Mouse (Mus musculus) embryonic facial prominence, embryonic 12.5 days (tissue): Measurements from ENCODE around the gene Olfr967. TPM values are rescaled to one million over a fixed set of nuclear protein-coding genes. Genes with fewer than 3 reads are reported as not detected.
"Not testable (repeated sequence)": the region's sequence is repeated elsewhere in the genome, so short reads cannot be mapped to it uniquely, and the experiment has no call there.

ENCODE experiments used
- ATAC-seq: fragments of 200-750 bp; cut with Nextera tagmentation; 2 replicates; pipeline ENCODE4 v1.8.0; 2017; ENCODE audit not compliant: insufficient number of reproducible peaks, insufficient read depth, low FRiP score, low TSS enrichment
- H3K27ac ChIP-seq: fragments of 300-500 bp; sonication (generic); 2 replicates; pipeline ENCODE4 v1.5.1; 2016; ENCODE audit warnings: mild to moderate bottlenecking
- H3K27me3 ChIP-seq: fragments of 300-500 bp; sonication (generic); 2 replicates; pipeline ENCODE4 v1.6.1; 2016; ENCODE audit warnings: mild to moderate bottlenecking, moderate library complexity
- H3K36me3 ChIP-seq: fragments of 300-500 bp; sonication (generic); 2 replicates; pipeline ENCODE4 v1.6.1; 2016; ENCODE audit warnings: mild to moderate bottlenecking
- H3K4me1 ChIP-seq: fragments of 300-500 bp; sonication (generic); 2 replicates; pipeline ENCODE4 v1.6.1; 2016
- H3K4me2 ChIP-seq: fragments of 300-500 bp; sonication (generic); replicated peaks from 2 replicates; pipeline ENCODE4 v1.6.1; 2016; ENCODE audit warnings: mild to moderate bottlenecking, moderate library complexity
- H3K4me3 ChIP-seq: fragments of 300-500 bp; sonication (generic); 2 replicates; pipeline ENCODE4 v1.5.1; 2016; ENCODE audit warnings: mild to moderate bottlenecking
- H3K9ac ChIP-seq: fragments of 300-500 bp; sonication (generic); 2 replicates; pipeline ENCODE4 v1.6.1; 2016; ENCODE audit warnings: mild to moderate bottlenecking, moderate library complexity
- H3K9me3 ChIP-seq: fragments of 300-500 bp; sonication (generic); 2 replicates; pipeline ENCODE4 v1.6.1; 2016; ENCODE audit warnings: mild to moderate bottlenecking, moderate library complexity
- WGBS: fragments of 180-500 bp; shearing (Covaris S2); methylation state at CpG from one replicate; pipeline ENCODE4 v1.1.7; 2016; 5-methylcytosine and 5-hydroxymethylcytosine counted together
- polyA plus RNA-seq: library from polyadenylated mRNA; unstranded; fragments of >200 nt; fragmentation: Nextera tagmentation; extraction: Ambion mirVana; gene quantifications from 2 replicates; pipeline ENCODE4 v1.2.1, GENCODE M21; 2016

Gene Olfr967
- not detected in 2 replicates for polyA plus RNA-seq

DNA sequence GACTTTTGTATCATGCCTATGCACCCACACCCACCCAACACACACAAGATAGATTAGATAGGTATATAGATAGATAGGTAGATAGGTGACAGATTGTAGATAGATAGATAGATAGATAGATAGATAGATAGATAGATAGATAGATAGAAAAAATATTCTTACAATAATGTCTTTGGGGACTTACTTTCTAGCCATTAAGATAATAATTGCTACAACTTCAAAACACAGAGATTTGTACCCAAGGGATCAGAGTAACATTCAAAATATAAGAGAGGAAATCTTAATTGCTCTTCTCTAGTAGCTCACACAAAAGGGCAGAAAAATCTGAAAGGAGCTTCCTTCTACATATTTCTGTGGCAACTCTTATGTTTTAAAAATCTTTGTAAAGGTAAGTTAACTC is at the start of gene Olfr967:
Olfr967 (plus strand) TSS at position 301 of the 400 bp plus-strand sequence.
- Histone ChIP-seq H3K4me2 (no peak within 1 kb of the TSS), H3K27ac (no peak within 1 kb of the TSS), H3K36me3 (no peaks in the 10 kb centered on the region), H3K9me3 (no peaks in the 10 kb centered on the region), H3K4me1 (no peaks in the 10 kb centered on the region), H3K9ac (no peak within 1 kb of the TSS), H3K27me3 (no peaks in the 10 kb centered on the region), H3K4me3 (no peak within 1 kb of the TSS)
- no peak for ATAC-seq

DNA sequence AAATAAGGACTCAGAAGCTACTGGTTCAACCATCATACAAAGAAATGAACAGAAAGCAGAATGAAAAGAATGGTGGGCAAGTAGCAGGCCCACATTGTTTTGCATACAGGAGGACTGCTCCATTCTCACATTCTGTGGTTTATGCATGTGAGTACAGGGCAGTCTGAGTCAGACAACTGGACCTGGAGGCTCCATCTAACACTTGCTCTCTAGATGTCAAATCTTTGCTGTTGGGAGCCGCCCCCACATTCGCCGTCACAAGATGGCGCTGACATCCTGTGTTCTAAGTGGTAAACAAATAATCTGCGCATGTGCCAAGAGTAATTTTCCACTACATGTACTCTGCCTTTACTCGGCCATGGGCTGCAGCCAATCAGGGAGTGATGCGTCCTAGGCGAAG is 44.9 kb upstream of the Olfr967 start:
- not testable (repeated sequence) for H3K27ac ChIP-seq, H3K27me3 ChIP-seq, H3K9me3 ChIP-seq, ATAC-seq, H3K4me3 ChIP-seq, H3K36me3 ChIP-seq, H3K4me2 ChIP-seq, H3K9ac ChIP-seq, H3K4me1 ChIP-seq
- WGBS, result 82% methylated on average over 8 of the region's 8 CpGs

DNA sequence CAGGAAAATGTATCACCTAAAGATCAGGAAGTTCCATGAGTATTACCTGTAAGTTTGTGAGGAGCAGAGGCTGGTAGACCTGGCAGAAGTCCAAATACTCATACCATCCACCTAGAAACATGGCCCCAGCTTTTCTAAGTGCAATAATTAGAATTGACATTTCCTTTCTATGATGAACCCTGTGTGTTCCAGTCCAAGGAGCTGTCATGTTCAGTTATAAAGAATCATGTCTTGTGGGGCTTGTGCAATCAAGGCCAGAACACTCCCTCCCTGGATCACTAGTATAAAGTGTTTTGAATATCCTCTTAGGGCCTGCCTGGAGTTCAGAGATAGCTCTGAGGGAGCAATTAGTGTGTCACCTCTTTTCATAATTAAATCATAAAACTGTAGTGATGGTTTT is 39.0 kb upstream of the Olfr967 start, which contains the start of gene Olfr149:
Olfr149 (minus strand) TSS at position 101 of the 400 bp plus-strand sequence.
- Histone ChIP-seq H3K4me1 (no peaks in the 10 kb centered on the region), H3K36me3 (no peaks in the 10 kb centered on the region), H3K9me3 (no peaks in the 10 kb centered on the region), H3K4me3 (no peak within 1 kb of the TSS), H3K27ac (no peak within 1 kb of the TSS), H3K27me3 (no peaks in the 10 kb centered on the region), H3K4me2 (no peak within 1 kb of the TSS), H3K9ac (no peak within 1 kb of the TSS)
- no peak for ATAC-seq

DNA sequence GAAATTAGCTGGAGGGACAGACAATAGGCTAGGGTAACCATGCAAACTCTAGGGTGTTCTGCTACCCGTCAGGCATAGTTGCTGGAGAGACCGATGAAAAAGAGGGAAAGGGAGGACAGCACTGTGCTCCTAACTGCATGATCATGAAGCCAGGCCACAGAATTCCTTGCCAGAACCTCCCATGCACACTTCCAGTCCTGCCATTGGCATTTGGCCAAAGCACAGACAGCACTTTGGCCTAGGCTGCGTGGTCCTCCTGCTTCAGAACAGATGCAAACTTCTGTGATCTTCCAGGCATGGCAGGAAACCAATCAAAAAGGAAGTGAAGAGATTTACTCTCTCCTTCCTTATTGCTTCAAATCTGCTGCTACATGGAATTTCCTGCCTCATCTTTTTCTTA is 37.1 kb upstream of the Olfr967 start:
- 63% methylated on average over 3 of the region's 3 CpGs for WGBS
- H3K27me3 ChIP-seq, result no peaks in the 10 kb centered on the region
- no peak for ATAC-seq

DNA sequence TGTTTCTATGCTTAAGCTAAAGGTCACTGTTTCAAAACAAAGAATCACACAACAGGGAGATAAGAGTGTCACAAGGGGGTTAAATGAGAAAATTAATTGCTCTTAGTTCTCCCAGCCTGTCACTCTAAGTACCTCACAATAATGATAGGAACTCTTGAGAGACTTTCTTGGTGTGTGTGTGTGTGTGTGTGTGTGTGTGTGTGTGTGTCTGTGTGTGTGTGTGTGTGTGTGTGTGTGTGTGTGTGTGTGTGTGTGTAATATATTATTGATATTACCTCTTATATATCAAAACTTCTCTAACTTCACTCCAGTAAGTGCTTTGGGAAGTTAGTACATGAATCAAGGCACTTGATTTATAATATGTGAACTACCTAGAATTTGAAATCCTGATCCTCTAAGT is 35.0 kb upstream of the Olfr967 start, which contains the start of gene Olfr965:
Olfr965 (plus strand) TSS at position 301 of the 400 bp plus-strand sequence.
- Histone ChIP-seq H3K27ac (no peak within 1 kb of the TSS), H3K9me3 (no peaks in the 10 kb centered on the region), H3K27me3 (no peaks in the 10 kb centered on the region), H3K4me2 (no peak within 1 kb of the TSS), H3K4me1 (no peaks in the 10 kb centered on the region), H3K36me3 (no peaks in the 10 kb centered on the region), H3K4me3 (no peak within 1 kb of the TSS), H3K9ac (no peak within 1 kb of the TSS)
- no peak for ATAC-seq

More for the DNA sequence above, 37.1 kb upstream of the Olfr967 start:
- H3K27ac ChIP-seq, result no peak overlapping the region
- no peak overlapping the region for H3K4me3 ChIP-seq
- no peak overlapping the region for H3K4me2 ChIP-seq
- H3K9ac ChIP-seq, result no peak overlapping the region
- no peaks in the 10 kb centered on the region for H3K4me1 ChIP-seq
- no peaks in the 10 kb centered on the region for H3K36me3 ChIP-seq
- H3K9me3 ChIP-seq, result no peaks in the 10 kb centered on the region

DNA sequence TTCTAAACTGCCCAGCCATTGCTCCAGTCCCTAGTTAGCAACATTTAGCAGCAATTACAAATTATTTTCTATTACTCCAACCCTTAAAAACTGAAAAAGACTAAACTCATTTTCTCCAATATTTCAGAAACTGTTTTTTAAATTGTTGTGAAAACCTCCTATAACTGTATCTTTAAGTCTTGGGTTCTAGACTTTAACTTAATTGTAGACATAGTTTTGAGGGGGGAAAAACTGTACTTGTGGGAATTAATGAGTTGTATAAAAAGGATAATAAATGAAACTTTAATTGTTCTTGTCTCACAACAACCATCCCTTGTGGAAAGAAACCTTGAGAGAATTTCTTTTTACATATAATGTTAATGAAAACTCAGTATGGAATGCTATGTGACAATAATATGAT is 15.4 kb upstream of the Olfr967 start, which contains the start of gene Olfr150:
Olfr150 (plus strand) TSS at position 301 of the 400 bp plus-strand sequence.
- no peaks in the 10 kb centered on the region for H3K36me3 ChIP-seq
- H3K4me3 ChIP-seq, result no peak within 1 kb of the TSS
- H3K27me3 ChIP-seq, result no peaks in the 10 kb centered on the region
- no peaks in the 10 kb centered on the region for H3K4me1 ChIP-seq
- no peak within 1 kb of the TSS for H3K9ac ChIP-seq
- no peak within 1 kb of the TSS for H3K4me2 ChIP-seq
- H3K27ac ChIP-seq, result no peak within 1 kb of the TSS
- ATAC-seq, result no peak
- no peaks in the 10 kb centered on the region for H3K9me3 ChIP-seq

DNA sequence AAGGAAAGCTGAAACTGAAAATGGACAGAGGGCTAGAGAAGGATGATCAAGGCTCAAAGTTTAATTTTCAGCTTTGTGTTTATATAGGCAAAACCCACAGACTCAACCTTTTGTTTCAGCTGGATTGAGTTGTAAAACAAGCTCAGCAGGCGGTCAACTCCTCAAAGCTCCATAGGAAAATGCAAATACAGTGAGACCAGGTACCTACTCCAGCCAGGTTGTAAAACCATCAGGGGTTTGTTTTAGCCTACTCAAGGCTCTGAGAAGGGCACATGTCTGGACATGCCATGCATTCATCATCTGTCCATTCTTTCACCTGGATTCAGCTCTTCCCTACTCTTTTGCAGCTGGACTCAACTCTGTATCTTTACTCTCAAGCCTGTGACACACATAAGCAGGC is 5.3 kb upstream of the Olfr967 start:
- WGBS, result 81% methylated on average over 1 of the region's 1 CpGs
- no peaks in the 10 kb centered on the region for H3K4me1 ChIP-seq
- H3K27ac ChIP-seq, result no peak overlapping the region
- no peak overlapping the region for H3K4me2 ChIP-seq
- H3K9ac ChIP-seq, result no peak overlapping the region
- no peak for ATAC-seq
- no peaks in the 10 kb centered on the region for H3K9me3 ChIP-seq
- no peaks in the 10 kb centered on the region for H3K36me3 ChIP-seq
- no peak overlapping the region for H3K4me3 ChIP-seq
- H3K27me3 ChIP-seq, result no peaks in the 10 kb centered on the region

- H3K36me3 ChIP-seq, result no peaks in the 10 kb centered on the region
- H3K4me3 ChIP-seq, result no peak overlapping the region
- no peak for ATAC-seq
- H3K9ac ChIP-seq, result no peak overlapping the region
- no peaks in the 10 kb centered on the region for H3K27me3 ChIP-seq
- no peak overlapping the region for H3K4me2 ChIP-seq
- 89% methylated on average over 1 of the region's 1 CpGs for WGBS
- no peaks in the 10 kb centered on the region for H3K9me3 ChIP-seq
- H3K27ac ChIP-seq, result no peak overlapping the region
- no peaks in the 10 kb centered on the region for H3K4me1 ChIP-seq
Observed at GRCm38 (mm10) chr9:39746428-39746827, 379 bp downstream of the Olfr967 start.

- ATAC-seq, result no peak
- Histone ChIP-seq H3K9ac (no peak within 1 kb of the TSS), H3K36me3 (no peaks in the 10 kb centered on the region), H3K27ac (no peak within 1 kb of the TSS), H3K9me3 (no peaks in the 10 kb centered on the region), H3K4me3 (no peak within 1 kb of the TSS), H3K27me3 (no peaks in the 10 kb centered on the region), H3K4me2 (no peak within 1 kb of the TSS), H3K4me1 (no peaks in the 10 kb centered on the region)
- 86% methylated on average over 1 of the region's 1 CpGs for WGBS
Observed at GRCm38 (mm10) chr9:39783153-39783552, 37.1 kb downstream of the Olfr967 start, which contains the start of gene Olfr968. Gene Olfr968 (minus strand): TSS chr9:39783253.

DNA sequence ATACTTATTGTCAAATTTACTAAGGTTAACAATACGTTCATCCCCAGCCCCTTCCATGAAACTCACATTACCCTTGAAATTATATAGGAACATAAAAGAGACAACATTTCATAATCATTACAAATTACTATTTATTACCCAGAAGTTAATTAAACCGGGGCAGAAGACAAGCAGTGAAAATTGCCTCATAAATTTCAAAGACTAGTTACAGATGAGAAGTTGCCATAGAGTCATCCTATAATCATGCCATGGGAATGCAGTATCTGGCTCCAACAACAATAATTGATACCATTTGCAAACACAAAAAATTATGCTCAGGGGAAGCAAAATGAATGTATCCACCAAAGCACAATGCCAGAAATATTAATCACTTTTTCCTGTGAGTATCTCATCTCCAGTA is 44.5 kb downstream of the Olfr967 start, which contains the start of gene Olfr969:
Olfr969 (plus strand) TSS at position 388 of the 400 bp plus-strand sequence.
- no peak within 1 kb of the TSS for H3K27ac ChIP-seq
- H3K4me3 ChIP-seq, result no peak within 1 kb of the TSS
- H3K36me3 ChIP-seq, result no peaks in the 10 kb centered on the region
- no peaks in the 10 kb centered on the region for H3K9me3 ChIP-seq
- no peaks in the 10 kb centered on the region for H3K27me3 ChIP-seq
- WGBS, result 70% methylated on average over 2 of the region's 2 CpGs
- H3K4me2 ChIP-seq, result no peak within 1 kb of the TSS
- ATAC-seq, result no peak
- H3K9ac ChIP-seq, result no peak within 1 kb of the TSS
- H3K4me1 ChIP-seq, result no peaks in the 10 kb centered on the region

Other genes starting within 250 kb of the Olfr967 start
- not detected in 2 replicates for gene Olfr957, start 230.4 kb upstream of the Olfr967 start, polyA plus RNA-seq
- gene Olfr958, start 192.2 kb upstream of the Olfr967 start, polyA plus RNA-seq, result not detected in 2 replicates
- gene Olfr959, start 170.7 kb upstream of the Olfr967 start, polyA plus RNA-seq, result not detected in 2 replicates
- gene AW551984, start 141.8 kb upstream of the Olfr967 start, polyA plus RNA-seq, result 48.5 and 52.8 TPM in 2 replicates
- not detected in 2 replicates for gene Olfr148, start 135.6 kb upstream of the Olfr967 start, polyA plus RNA-seq
- not detected in 2 replicates for gene Olfr960, start 124.9 kb upstream of the Olfr967 start, polyA plus RNA-seq
- gene Olfr961, start 101.2 kb upstream of the Olfr967 start, polyA plus RNA-seq, result not detected in 2 replicates
- gene Olfr963, start 79.0 kb upstream of the Olfr967 start, polyA plus RNA-seq, result not detected in 2 replicates
- gene Olfr149, start 39.1 kb upstream of the Olfr967 start, polyA plus RNA-seq, result not detected in 2 replicates
- gene Olfr965, start 34.9 kb upstream of the Olfr967 start, polyA plus RNA-seq, result not detected in 2 replicates
- not detected in 2 replicates for gene Olfr150, start 15.3 kb upstream of the Olfr967 start, polyA plus RNA-seq
- gene Olfr968, start 37.0 kb downstream of the Olfr967 start, polyA plus RNA-seq, result not detected in 2 replicates
- gene Olfr969, start 44.7 kb downstream of the Olfr967 start, polyA plus RNA-seq, result not detected in 2 replicates
- gene Olfr970, start 62.6 kb downstream of the Olfr967 start, polyA plus RNA-seq, result not detected in 2 replicates
- gene Olfr971, start 90.6 kb downstream of the Olfr967 start, polyA plus RNA-seq, result not detected in 2 replicates
- 0.35 TPM in 1 of 2 replicates, not detected in the other for gene Olfr972, start 120.2 kb downstream of the Olfr967 start, polyA plus RNA-seq
- not detected in 2 replicates for gene Olfr229, start 161.1 kb downstream of the Olfr967 start, polyA plus RNA-seq
- not detected in 2 replicates for gene Olfr974, start 191.3 kb downstream of the Olfr967 start, polyA plus RNA-seq
- gene Olfr975, start 205.8 kb downstream of the Olfr967 start, polyA plus RNA-seq, result not detected in 2 replicates
- not detected in 2 replicates for gene Olfr976, start 214.9 kb downstream of the Olfr967 start, polyA plus RNA-seq
- gene Olfr978, start 245.9 kb downstream of the Olfr967 start, polyA plus RNA-seq, result not detected in 2 replicates